In the genomic region with DNA sequence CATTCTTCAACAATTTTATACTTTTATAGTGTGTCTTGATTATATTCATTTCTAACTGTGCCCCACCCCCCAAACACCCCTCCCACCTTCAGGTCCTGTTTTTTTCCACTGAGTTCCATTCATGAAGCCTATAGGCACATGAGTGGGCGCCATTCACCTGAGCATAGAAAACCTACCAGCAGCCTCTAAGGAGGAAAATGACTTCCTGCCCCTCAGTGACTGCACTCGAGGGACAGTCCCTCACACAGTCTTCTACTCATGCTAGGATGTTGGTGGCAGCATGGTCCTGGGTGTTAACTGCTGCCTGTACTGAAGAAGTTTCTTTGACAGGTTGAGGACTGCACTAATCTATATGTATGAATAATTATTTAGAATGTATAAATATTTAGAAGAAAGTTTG, we compare ENCODE assay signal across 21 mouse cellular contexts.
"Had no signal": no experiment of that assay in that cellular context is flagged by ENCODE, and none has a peak within 500 bp of the region (broad histone marks: within the 10 kb centered on the region; RNA-seq: fewer than 3 reads in every experiment).

No protein-coding gene starts in this region.

- H3K4me1 ChIP-seq: limb, embryonic 10.5 days; limb, embryonic 13.5 days; liver, embryonic 12.5 days; liver, embryonic 15.5 days; lung, embryonic 15.5 days had no signal

- H3K27me3 ChIP-seq: liver, embryonic 12.5 days; liver, embryonic 15.5 days; neural tube, embryonic 12.5 days had no signal

- H3K9ac ChIP-seq: limb, embryonic 13.5 days; liver, embryonic 12.5 days; liver, embryonic 15.5 days; lung, embryonic 15.5 days; neural tube, embryonic 12.5 days; neural tube, embryonic 15.5 days had no signal

- H3K9me3 ChIP-seq: limb, embryonic 10.5 days; liver, embryonic 12.5 days; liver, embryonic 15.5 days; lung, embryonic 15.5 days; neural tube, embryonic 15.5 days had no signal

- H3K4me2 ChIP-seq: limb, embryonic 13.5 days; liver, embryonic 12.5 days; liver, embryonic 15.5 days; lung, embryonic 15.5 days; midbrain, embryonic 11.5 days; neural tube, embryonic 12.5 days; neural tube, embryonic 15.5 days had no signal

- DNase-seq: kidney, adult 2 months; kidney, postnatal 10 days; kidney, postnatal 36 days; liver; lung, adult 18-20 months; lung, postnatal 10 days; lung, postnatal 36 days; midbrain, embryonic 14.5 days; right cerebral cortex, postnatal 4 days; thymus, adult 2 months; thymus, postnatal 14 days; thymus, postnatal 4 days had no signal

- H3K36me3 ChIP-seq: limb, embryonic 10.5 days; limb, embryonic 13.5 days; liver, embryonic 12.5 days; liver, embryonic 15.5 days; lung, embryonic 15.5 days; neural tube, embryonic 12.5 days; neural tube, embryonic 15.5 days had no signal

- ATAC-seq: liver, embryonic 12.5 days had no signal

- H3K27ac ChIP-seq: limb, embryonic 10.5 days; limb, embryonic 13.5 days; liver, embryonic 12.5 days; liver, embryonic 15.5 days; lung, embryonic 15.5 days; neural tube, embryonic 12.5 days; neural tube, embryonic 15.5 days; stomach, postnatal 0 days had no signal

- H3K4me3 ChIP-seq: limb, embryonic 10.5 days; limb, embryonic 13.5 days; liver, embryonic 12.5 days; liver, embryonic 15.5 days; lung, embryonic 15.5 days; neural tube, embryonic 12.5 days; neural tube, embryonic 15.5 days had no signal
